Mouse (Mus musculus) forebrain, postnatal 0 days (tissue): Measurements from ENCODE around the gene Igsf23. TPM values are rescaled to one million over a fixed set of nuclear protein-coding genes. Genes with fewer than 3 reads are reported as not detected.
"Not testable (repeated sequence)": the region's sequence is repeated elsewhere in the genome, so short reads cannot be mapped to it uniquely, and the experiment has no call there.

Experiments used
- ATAC-seq: fragments of 200-750 bp; cut with Nextera tagmentation; 2 replicates; pipeline ENCODE4 v1.8.0; 2017; ENCODE audit warnings: mild to moderate bottlenecking, moderate library complexity
- DNase-seq: peaks from one replicate; pipeline ENCODE4 v3.0.0-alpha.2; 2015
- H3K27ac ChIP-seq: fragments of 300-500 bp; sonication (generic); 2 replicates; pipeline ENCODE4 v1.5.1; 2014; ENCODE audit warnings: low read depth, mild to moderate bottlenecking, antibody characterized with exemption, low read length, moderate library complexity, mixed read lengths
- H3K27me3 ChIP-seq: fragments of 300-500 bp; sonication (generic); 2 replicates; pipeline ENCODE4 v1.6.1; 2014; ENCODE audit warnings: mild to moderate bottlenecking, low read length, mixed read lengths; ENCODE audit not compliant: insufficient read depth
- H3K36me3 ChIP-seq: fragments of 300-500 bp; sonication (generic); 2 replicates; pipeline ENCODE4 v1.6.1; 2014; ENCODE audit warnings: mild to moderate bottlenecking, moderate library complexity; ENCODE audit not compliant: insufficient read depth
- H3K4me1 ChIP-seq: fragments of 300-500 bp; sonication (generic); 2 replicates; pipeline ENCODE4 v1.6.1; 2014; ENCODE audit warnings: antibody characterized with exemption; ENCODE audit not compliant: insufficient read depth
- H3K4me2 ChIP-seq: fragments of 300-500 bp; sonication (generic); 2 replicates; pipeline ENCODE4 v1.6.1; 2014; ENCODE audit warnings: low read depth, mild to moderate bottlenecking, moderate library complexity
- H3K4me3 ChIP-seq: fragments of 300-500 bp; sonication (generic); 2 replicates; pipeline ENCODE4 v1.5.1; 2014; ENCODE audit warnings: low read depth, low read length, mixed read lengths
- H3K9ac ChIP-seq: fragments of 300-500 bp; sonication (generic); 2 replicates; pipeline ENCODE4 v1.6.1; 2014; ENCODE audit warnings: mild to moderate bottlenecking
- H3K9me3 ChIP-seq: fragments of 300-500 bp; sonication (generic); 2 replicates; pipeline ENCODE4 v1.6.1; 2016; ENCODE audit warnings: low read length
- CTCF ChIP-seq: sonication (generic); IDR thresholded peaks from 2 replicates; pipeline ENCODE4 v1.5.1; 2016; ENCODE audit warnings: antibody characterized with exemption, control low read depth, low read depth
- WGBS: fragments of 180-500 bp; shearing (Covaris S2); extraction: QIAGEN DNeasy Blood & Tissue Kit; methylation state at CpG from one replicate; pipeline ENCODE4 v1.1.7; 2014; 5-methylcytosine and 5-hydroxymethylcytosine counted together
- polyA plus RNA-seq: library from polyadenylated mRNA; unstranded; fragments of >200 nt; fragmentation: Nextera tagmentation; extraction: Ambion mirVana; gene quantifications from 2 replicates; pipeline ENCODE4 v1.2.1, GENCODE M21; 2015
- total RNA-seq: library from RNA; depleted of rRNA; stranded (reverse); fragments of >200 nt; gene quantifications from 2 replicates; pipeline ENCODE4 v1.2.3, GENCODE M21; 2014

Igsf23 gene
- total and polyA plus RNA-seq, 2 experiments from 2014 or later = not detected

DNA sequence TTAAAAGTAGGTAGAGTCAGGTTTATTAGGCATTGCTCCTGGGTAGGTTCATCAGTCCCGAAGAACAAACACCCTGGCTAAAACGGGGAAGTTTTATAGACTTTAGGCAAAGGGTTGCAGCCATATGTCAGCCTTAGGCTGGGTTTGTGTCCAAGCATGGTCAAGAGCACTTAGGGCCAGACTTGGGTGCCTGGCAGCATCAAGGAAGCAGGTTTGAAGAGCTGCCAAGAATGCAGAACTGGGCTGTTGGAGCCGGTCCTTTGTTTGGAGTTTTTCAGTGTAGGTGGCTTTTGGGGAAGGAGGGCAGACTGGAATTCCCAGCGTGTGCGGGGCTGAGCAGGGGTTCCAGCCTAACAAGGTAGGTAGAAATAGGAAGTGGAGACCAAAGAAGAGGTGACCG lies 14.6 kb downstream of the Igsf23 start:
- Histone ChIP-seq H3K9me3 (no peaks in the 10 kb centered on the region), H3K27ac (no peak overlapping the region), H3K27me3 (no peaks in the 10 kb centered on the region), H3K4me2 (no peak overlapping the region), H3K36me3 (no peaks in the 10 kb centered on the region), H3K4me1 (no peaks in the 10 kb centered on the region), H3K4me3 (no peak overlapping the region), H3K9ac (no peak overlapping the region)
- ATAC-seq = no peak
- 62% methylated on average over 6 of the region's 6 CpGs for WGBS
- TF ChIP-seq CTCF = no peak
- DNase-seq = no peak

DNA sequence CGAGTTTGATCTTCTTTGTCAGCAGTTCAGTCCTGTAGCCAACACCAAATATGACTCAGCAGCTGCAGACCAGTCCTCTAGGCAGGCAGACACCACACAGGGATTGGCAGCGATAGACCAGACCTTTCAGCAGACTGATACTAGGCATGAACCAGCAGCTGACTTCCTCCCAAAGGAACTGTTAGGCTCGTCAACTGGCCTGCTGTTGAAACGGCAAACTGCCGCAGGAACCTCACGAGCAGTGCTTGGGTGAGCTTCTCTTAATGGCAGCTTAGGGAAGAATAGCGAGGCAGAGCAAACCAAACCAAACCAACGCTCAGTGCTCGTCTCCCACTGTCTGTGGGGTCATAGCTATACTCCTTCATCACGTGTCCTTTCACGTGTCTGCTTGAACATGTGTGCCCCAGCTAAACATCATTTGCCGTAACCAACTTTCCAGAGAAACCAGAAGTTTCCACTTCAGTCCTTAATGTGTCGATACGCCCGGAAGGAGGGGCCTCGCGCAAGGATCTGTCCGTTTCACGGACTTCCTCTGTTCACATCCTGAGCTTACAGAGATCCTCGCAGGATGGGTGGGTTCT lies 15.3 kb downstream of the Igsf23 start:
- no peak for ATAC-seq
- no peak overlapping the region for H3K9ac ChIP-seq

DNA sequence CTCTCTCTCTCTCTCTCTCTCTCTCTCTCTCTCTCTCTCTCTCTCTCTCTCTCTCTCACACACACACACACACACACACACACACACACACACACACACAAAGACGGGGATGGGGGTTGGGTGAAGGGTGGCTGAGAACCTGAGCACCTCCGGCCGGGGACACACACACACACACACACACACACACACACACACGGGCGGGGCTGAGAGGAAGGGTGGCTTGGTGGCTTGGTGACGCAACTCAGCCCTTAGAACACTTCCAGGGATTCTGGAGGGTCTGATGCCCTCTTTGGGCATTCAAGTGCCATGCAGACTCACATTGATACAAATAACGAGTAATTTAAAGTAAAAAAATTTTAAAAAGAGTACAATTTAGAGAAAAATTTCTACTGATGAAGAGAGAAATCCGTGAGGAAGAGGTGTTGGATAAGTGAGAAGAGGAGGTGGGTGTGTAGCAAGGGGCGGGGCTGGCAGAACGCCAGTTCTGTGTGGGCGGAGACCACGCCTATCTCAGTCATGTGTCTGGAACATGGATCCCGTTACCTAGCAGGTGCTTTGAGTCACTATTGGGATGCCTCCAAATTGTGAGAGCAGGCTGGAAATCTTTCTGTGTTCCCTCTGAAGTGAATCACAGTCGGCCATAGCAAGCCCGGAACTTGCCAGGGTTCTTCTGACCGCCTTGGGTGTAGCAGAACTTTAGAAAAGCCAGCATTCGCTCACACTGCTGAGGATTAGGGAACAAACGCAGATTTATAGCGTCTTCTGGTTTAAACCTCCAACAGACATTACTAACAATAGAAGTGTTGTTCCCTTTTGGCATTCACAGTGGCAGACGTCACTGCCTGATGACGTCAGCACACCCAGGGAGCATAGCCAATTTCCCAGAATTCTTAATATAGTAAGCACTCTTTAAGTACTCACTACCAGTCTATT lies 17.4 kb downstream of the Igsf23 start:
- Histone ChIP-seq H3K36me3 (no peaks in the 10 kb centered on the region), H3K4me2 (peak overlapping the region; percentile 46), H3K27me3 (no peaks in the 10 kb centered on the region), H3K9ac (peak overlapping the region; percentile 43), H3K27ac (peak overlapping the region; percentile 83), H3K9me3 (no peaks in the 10 kb centered on the region), H3K4me1 (no peaks in the 10 kb centered on the region), H3K4me3 (peak overlapping the region; percentile 26)
- no peak for TF ChIP-seq CTCF
- DNase-seq (peak; percentile 85), ATAC-seq (peak; percentile 86)
- WGBS = 16% methylated on average over 21 of the region's 21 CpGs

More for the DNA sequence above, 15.3 kb downstream of the Igsf23 start:
- Histone ChIP-seq H3K4me3 (no peak overlapping the region), H3K27ac (no peak overlapping the region), H3K4me1 (no peaks in the 10 kb centered on the region), H3K4me2 (no peak overlapping the region), H3K27me3 (no peaks in the 10 kb centered on the region), H3K9me3 (no peaks in the 10 kb centered on the region), H3K36me3 (no peaks in the 10 kb centered on the region)
- 84% methylated on average over 20 of the region's 20 CpGs for WGBS
- no peak for TF ChIP-seq CTCF
- DNase-seq = no peak

DNA sequence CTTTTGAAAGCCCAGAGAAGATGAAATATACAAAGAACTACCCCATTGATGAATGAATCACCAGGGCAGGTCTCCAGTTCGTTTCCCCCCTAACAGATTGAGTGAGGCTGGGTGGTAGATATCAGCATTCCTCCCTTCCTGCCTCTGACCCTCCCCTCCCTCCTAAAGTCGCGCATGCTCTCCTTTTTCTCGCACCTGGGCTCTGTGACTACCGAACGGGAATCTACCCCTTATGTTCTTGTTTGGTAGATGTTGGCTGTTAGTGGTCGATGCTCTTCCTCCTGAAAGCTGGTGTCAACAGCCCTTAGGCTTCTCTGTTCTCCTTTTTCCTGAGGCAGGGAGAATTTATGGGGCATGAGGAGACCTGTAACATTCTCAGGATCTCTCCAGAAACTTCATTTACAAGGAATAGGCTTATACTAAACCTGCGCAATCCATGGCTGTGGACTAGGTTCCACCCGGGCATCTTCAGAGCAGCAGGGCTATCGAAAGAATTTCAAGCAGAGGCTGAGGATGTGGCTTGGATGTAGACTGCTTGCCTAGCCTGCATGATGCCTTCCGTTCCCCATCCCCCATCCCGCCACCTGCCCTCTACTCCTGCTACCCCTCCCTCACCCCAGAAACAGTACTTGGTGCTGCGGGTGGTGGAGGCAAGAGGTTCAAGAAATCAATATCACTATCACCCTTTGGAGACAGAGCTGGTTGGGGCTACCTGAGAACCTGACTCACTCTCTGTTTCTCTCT lies 18.3 kb downstream of the Igsf23 start:
- peak; percentile 49 for ATAC-seq
- no peaks in the 10 kb centered on the region for H3K9me3 ChIP-seq
- H3K27ac ChIP-seq = peak overlapping the region; percentile 59
- peak overlapping the region; percentile 26; the same call in 1 of the 2 replicates for H3K4me3 ChIP-seq
- TF ChIP-seq CTCF = no peak
- no peaks in the 10 kb centered on the region for H3K4me1 ChIP-seq
- H3K36me3 ChIP-seq = no peaks in the 10 kb centered on the region
- WGBS = 33% methylated on average over 13 of the region's 13 CpGs
- no peaks in the 10 kb centered on the region for H3K27me3 ChIP-seq
- peak; percentile 27 for DNase-seq
- peak overlapping the region; percentile 46 for H3K4me2 ChIP-seq
- H3K9ac ChIP-seq = peak overlapping the region; percentile 33

DNA sequence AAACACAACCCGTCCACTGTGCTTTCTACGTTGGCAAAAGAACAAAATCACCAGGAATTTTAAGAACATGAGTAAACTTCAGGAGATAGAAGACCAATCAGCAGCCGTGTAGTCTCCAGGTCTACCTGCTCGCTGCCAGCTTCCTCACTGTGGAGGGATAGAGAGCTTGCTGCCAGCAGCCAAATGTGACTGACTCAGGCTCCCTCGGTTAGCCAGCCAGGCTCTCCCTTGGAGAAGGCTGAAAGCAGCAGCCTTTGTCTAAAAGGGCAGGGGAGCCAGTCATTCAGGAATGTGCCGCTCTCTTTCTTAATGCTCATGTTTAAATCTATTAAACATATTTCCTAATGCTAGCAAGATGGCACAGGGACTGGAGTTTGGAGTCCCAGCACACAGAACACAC lies 20.1 kb downstream of the Igsf23 start:
- ATAC-seq, H3K27me3 ChIP-seq, H3K9me3 ChIP-seq, H3K36me3 ChIP-seq, H3K9ac ChIP-seq, DNase-seq, H3K27ac ChIP-seq, H3K4me2 ChIP-seq, H3K4me3 ChIP-seq, H3K4me1 ChIP-seq: not testable (repeated sequence)
- WGBS = 70% methylated on average over 6 of the region's 6 CpGs

DNA sequence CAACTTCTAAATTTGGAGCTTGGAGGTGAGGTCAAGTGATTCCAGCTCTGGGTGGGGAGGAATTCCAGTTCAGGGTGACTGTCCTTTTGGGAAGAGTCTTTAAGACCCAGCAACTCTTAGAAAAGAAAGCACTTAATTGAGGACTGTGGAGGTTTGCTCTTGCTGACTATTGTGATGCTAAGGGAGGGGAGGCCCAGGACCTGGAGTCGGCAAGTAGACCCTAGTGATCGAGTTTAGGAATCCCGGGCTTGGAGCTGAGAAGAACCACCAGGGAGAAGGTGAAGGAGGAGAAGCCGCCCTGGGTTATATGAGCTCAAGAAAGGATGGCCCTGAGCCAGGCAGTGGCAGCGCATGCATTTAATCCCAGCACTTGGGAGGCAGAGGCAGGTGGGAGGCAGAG lies 22.1 kb downstream of the Igsf23 start:
- Histone ChIP-seq H3K36me3 (no peaks in the 10 kb centered on the region), H3K4me3 (no peak overlapping the region), H3K4me2 (no peak overlapping the region), H3K9me3 (no peaks in the 10 kb centered on the region), H3K4me1 (no peaks in the 10 kb centered on the region), H3K9ac (no peak overlapping the region), H3K27ac (no peak overlapping the region), H3K27me3 (no peaks in the 10 kb centered on the region)
- no peak for ATAC-seq
- DNase-seq = no peak
- no peak for TF ChIP-seq CTCF
- WGBS = 70% methylated on average over 5 of the region's 5 CpGs
